Mouse (Mus musculus): ENCODE results near the gene Fgfr2. TPM values are rescaled to one million over a fixed set of nuclear protein-coding genes. Genes with fewer than 3 reads are reported as not detected.

Gene Fgfr2
- polyA plus RNA-seq, 1 experiment from 2014 or later = 137 TPM

- H3K27me3 ChIP-seq = no peaks in the 10 kb centered on the region
- ATAC-seq (ENCODE audit: insufficient number of reproducible peaks, low FRiP score, low TSS enrichment, low read depth) = no peak
- 22% methylated on average over 6 of the region's 6 CpGs for WGBS
- no peaks in the 10 kb centered on the region for H3K36me3 ChIP-seq
- H3K9me3 ChIP-seq (replicated peaks) = no peaks in the 10 kb centered on the region
- no peak overlapping the region for H3K9ac ChIP-seq
- no peak overlapping the region for H3K4me3 ChIP-seq (replicated peaks)
- no peak overlapping the region for H3K27ac ChIP-seq (replicated peaks)
- H3K4me1 ChIP-seq = no peaks in the 10 kb centered on the region
- H3K4me2 ChIP-seq (replicated peaks) = no peak overlapping the region
Measured at GRCm38 (mm10) chr7:131989056-131989455, 1134.1 kb downstream of the Fgfr2 start.

DNA sequence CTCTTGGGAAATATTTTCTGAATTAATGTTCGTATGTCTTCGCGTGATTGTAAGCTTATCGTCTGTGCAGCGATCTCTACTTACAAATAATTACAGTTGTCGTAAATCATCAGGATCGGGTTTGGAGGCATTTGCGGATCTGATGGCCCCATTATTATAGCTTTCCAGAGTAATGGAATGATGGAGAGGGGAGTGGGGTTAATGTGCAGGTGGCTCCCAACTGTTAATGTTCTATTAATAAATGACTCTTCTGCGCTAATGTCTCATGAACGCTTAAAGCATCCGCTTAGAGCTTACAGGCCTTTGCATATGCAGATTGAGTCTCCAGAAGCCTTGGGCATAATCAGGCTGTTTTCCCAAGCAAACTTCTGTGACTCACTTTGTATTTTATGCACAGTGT lies 1144.5 kb downstream of the Fgfr2 start:
- Histone ChIP-seq H3K4me1 (no peaks in the 10 kb centered on the region), H3K36me3 (no peaks in the 10 kb centered on the region), H3K9me3 (replicated peaks) (no peaks in the 10 kb centered on the region), H3K27me3 (peaks cover 4% of the 10 kb centered on the region; the same call in 1 of the 2 replicates), H3K4me2 (replicated peaks) (no peak overlapping the region), H3K27ac (replicated peaks) (no peak overlapping the region), H3K9ac (no peak overlapping the region), H3K4me3 (replicated peaks) (no peak overlapping the region)
- ATAC-seq (ENCODE audit: insufficient number of reproducible peaks, low FRiP score, low TSS enrichment, low read depth) = no peak
- WGBS = 63% methylated on average over 11 of the region's 11 CpGs

GRCm38 (mm10) chr7:131975867-131976266 lies 1147.3 kb downstream of the Fgfr2 start:
- Histone ChIP-seq H3K4me3 (replicated peaks) (no peak overlapping the region), H3K4me1 (no peaks in the 10 kb centered on the region), H3K36me3 (no peaks in the 10 kb centered on the region), H3K9me3 (replicated peaks) (no peaks in the 10 kb centered on the region), H3K4me2 (replicated peaks) (no peak overlapping the region), H3K27ac (replicated peaks) (no peak overlapping the region), H3K27me3 (peaks cover 5% of the 10 kb centered on the region; the same call in 1 of the 2 replicates), H3K9ac (no peak overlapping the region)
- ATAC-seq (ENCODE audit: insufficient number of reproducible peaks, low FRiP score, low TSS enrichment, low read depth) = no peak
- WGBS = 59% methylated on average over 6 of the region's 6 CpGs

- Histone ChIP-seq H3K9ac (no peak overlapping the region), H3K27me3 (peaks cover 54% of the 10 kb centered on the region), H3K36me3 (no peaks in the 10 kb centered on the region), H3K4me2 (replicated peaks) (no peak overlapping the region), H3K27ac (replicated peaks) (no peak overlapping the region), H3K4me1 (peaks cover 11% of the 10 kb centered on the region), H3K9me3 (replicated peaks) (no peaks in the 10 kb centered on the region), H3K4me3 (replicated peaks) (no peak overlapping the region)
- no peak for ATAC-seq (ENCODE audit: insufficient number of reproducible peaks, low FRiP score, low TSS enrichment, low read depth)
- 48% methylated on average over 3 of the region's 3 CpGs for WGBS
Measured at GRCm38 (mm10) chr7:131970255-131970654, 1152.9 kb downstream of the Fgfr2 start.

GRCm38 (mm10) chr7:131966916-131967494 lies 1156.1 kb downstream of the Fgfr2 start:
- Histone ChIP-seq H3K27ac (replicated peaks) (no peak overlapping the region), H3K9ac (no peak overlapping the region), H3K4me3 (replicated peaks) (peak overlapping the region; percentile 18), H3K36me3 (no peaks in the 10 kb centered on the region), H3K4me2 (replicated peaks) (peak overlapping the region; percentile 39), H3K27me3 (peaks cover 69% of the 10 kb centered on the region), H3K9me3 (replicated peaks) (no peaks in the 10 kb centered on the region), H3K4me1 (peaks cover 11% of the 10 kb centered on the region)
- ATAC-seq (ENCODE audit: insufficient number of reproducible peaks, low FRiP score, low TSS enrichment, low read depth) = no peak
- WGBS = 8% methylated on average over 56 of the region's 57 CpGs

DNA sequence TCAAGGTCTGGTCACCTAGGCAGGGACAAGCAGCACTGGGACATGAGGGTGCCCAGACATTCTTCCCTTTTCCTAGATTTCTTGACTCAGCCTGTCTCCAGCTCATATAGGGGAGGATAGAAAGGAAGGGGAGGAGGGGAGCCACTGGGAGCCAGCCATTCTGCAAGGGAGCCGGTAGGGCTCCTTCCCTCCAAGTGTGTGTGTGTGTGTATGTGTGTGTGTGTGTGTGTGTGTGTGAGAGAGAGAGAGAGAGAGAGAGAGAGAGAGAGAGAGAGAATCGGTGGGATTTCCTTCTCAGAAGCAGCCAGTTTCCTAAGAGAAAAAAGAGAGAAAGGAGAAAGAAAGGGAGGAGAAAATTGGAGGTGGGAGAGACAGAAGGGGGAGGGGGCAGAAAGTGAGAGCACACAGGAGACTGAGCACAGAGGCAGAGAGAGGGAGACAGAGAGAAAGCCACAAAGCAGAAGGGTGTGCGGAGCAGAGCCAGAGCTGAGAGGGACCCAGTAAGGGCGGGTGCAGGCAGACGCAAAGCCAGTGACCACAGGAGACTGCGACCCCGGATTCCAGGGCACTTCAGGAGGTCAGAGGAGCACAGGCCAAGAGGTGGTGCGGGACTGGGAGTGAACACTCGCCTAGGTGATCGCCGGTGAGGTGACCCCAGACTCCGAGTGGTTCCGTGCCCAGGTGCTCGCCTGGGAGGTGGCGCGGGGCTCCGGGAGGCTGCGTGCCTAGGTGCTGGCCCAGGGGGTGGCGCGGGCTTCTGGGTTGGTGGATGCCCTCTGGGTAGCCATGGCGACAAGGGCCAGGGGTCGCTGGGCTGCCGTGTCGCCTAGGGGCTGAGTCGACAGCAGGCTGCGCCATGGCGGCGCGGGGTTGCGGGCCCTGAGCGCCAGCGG lies 1156.9 kb downstream of the Fgfr2 start, which contains the start of gene Gpr26:
Gene Gpr26, plus strand, starts transcription at position 438 of the 893 bp plus-strand sequence.
- H3K27ac ChIP-seq (replicated peaks) = no peak within 1 kb of the TSS
- H3K27me3 ChIP-seq = peaks cover 69% of the 10 kb centered on the region
- H3K4me2 ChIP-seq (replicated peaks) = peak within 1 kb of the TSS; percentile 39
- H3K9me3 ChIP-seq (replicated peaks) = no peaks in the 10 kb centered on the region
- H3K9ac ChIP-seq = no peak within 1 kb of the TSS
- H3K4me1 ChIP-seq = peaks cover 11% of the 10 kb centered on the region
- peak; percentile 44; the same call in 1 of the 2 replicates for ATAC-seq (ENCODE audit: insufficient number of reproducible peaks, low FRiP score, low TSS enrichment, low read depth)
- peak within 1 kb of the TSS; percentile 18 for H3K4me3 ChIP-seq (replicated peaks)
- 2% methylated on average over 30 of the region's 32 CpGs for WGBS
- H3K36me3 ChIP-seq = no peaks in the 10 kb centered on the region

DNA sequence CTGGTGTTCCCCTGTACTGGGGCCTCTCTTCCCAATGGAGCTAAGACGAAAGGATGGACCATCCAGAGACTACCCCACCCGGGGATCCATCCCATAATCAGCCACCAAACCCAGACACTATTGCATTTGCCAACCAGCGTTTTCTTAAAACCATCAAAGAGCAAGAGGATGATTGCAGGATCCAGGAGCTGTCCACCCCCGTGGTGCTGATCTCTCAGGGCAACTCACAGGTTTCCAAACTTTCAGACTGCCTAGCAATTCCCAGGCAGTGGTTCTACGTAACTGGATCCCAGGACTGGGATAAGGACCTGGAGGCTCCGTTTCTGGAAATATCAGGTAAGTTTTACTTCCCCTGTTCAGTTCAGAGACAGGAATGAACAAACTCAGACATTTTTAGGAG lies 1162.6 kb downstream of the Fgfr2 start:
- no peaks in the 10 kb centered on the region for H3K4me1 ChIP-seq
- WGBS = 19% methylated on average over 6 of the region's 6 CpGs
- no peaks in the 10 kb centered on the region for H3K9me3 ChIP-seq (replicated peaks)
- no peak overlapping the region for H3K4me2 ChIP-seq (replicated peaks)
- no peaks in the 10 kb centered on the region for H3K36me3 ChIP-seq
- ATAC-seq (ENCODE audit: insufficient number of reproducible peaks, low FRiP score, low TSS enrichment, low read depth) = no peak
- peaks cover 18% of the 10 kb centered on the region for H3K27me3 ChIP-seq
- H3K4me3 ChIP-seq (replicated peaks) = no peak overlapping the region
- no peak overlapping the region for H3K9ac ChIP-seq
- no peak overlapping the region for H3K27ac ChIP-seq (replicated peaks)

- no peaks in the 10 kb centered on the region for H3K4me1 ChIP-seq
- no peak overlapping the region for H3K9ac ChIP-seq
- no peak overlapping the region for H3K27ac ChIP-seq (replicated peaks)
- 50% methylated on average over 1 of the region's 1 CpGs for WGBS
- H3K36me3 ChIP-seq = no peaks in the 10 kb centered on the region
- ATAC-seq (ENCODE audit: insufficient number of reproducible peaks, low FRiP score, low TSS enrichment, low read depth) = no peak
- no peak overlapping the region for H3K4me2 ChIP-seq (replicated peaks)
- 0 out of 2 replicates have a peak, but pooled peaks cover 6% of the 10 kb centered on the region for H3K27me3 ChIP-seq
- H3K4me3 ChIP-seq (replicated peaks) = no peak overlapping the region
- no peaks in the 10 kb centered on the region for H3K9me3 ChIP-seq (replicated peaks)
Measured at GRCm38 (mm10) chr7:131958705-131959104, 1164.4 kb downstream of the Fgfr2 start.

- H3K9me3 ChIP-seq (replicated peaks) = no peaks in the 10 kb centered on the region
- no peak overlapping the region for H3K4me2 ChIP-seq (replicated peaks)
- no peaks in the 10 kb centered on the region for H3K4me1 ChIP-seq
- no peak for ATAC-seq (ENCODE audit: insufficient number of reproducible peaks, low FRiP score, low TSS enrichment, low read depth)
- 47% methylated on average over 3 of the region's 3 CpGs for WGBS
- no peak overlapping the region for H3K9ac ChIP-seq
- no peak overlapping the region for H3K27ac ChIP-seq (replicated peaks)
- H3K36me3 ChIP-seq = no peaks in the 10 kb centered on the region
- no peak overlapping the region for H3K4me3 ChIP-seq (replicated peaks)
- H3K27me3 ChIP-seq = peaks cover 7% of the 10 kb centered on the region
Measured at GRCm38 (mm10) chr7:131953402-131953801, 1169.7 kb downstream of the Fgfr2 start.

GRCm38 (mm10) chr7:131951131-131951530 lies 1172.0 kb downstream of the Fgfr2 start:
- no peak overlapping the region for H3K4me2 ChIP-seq (replicated peaks)
- H3K4me1 ChIP-seq = no peaks in the 10 kb centered on the region
- no peak overlapping the region for H3K4me3 ChIP-seq (replicated peaks)
- no peak overlapping the region for H3K9ac ChIP-seq
- ATAC-seq (ENCODE audit: insufficient number of reproducible peaks, low FRiP score, low TSS enrichment, low read depth) = no peak
- no peaks in the 10 kb centered on the region for H3K9me3 ChIP-seq (replicated peaks)
- 60% methylated on average over 5 of the region's 5 CpGs for WGBS
- peaks cover 7% of the 10 kb centered on the region for H3K27me3 ChIP-seq
- H3K36me3 ChIP-seq = no peaks in the 10 kb centered on the region
- no peak overlapping the region for H3K27ac ChIP-seq (replicated peaks)

- no peak overlapping the region for H3K27ac ChIP-seq (replicated peaks)
- no peak overlapping the region for H3K4me3 ChIP-seq (replicated peaks)
- no peak overlapping the region for H3K9ac ChIP-seq
- H3K4me1 ChIP-seq = no peaks in the 10 kb centered on the region
- no peaks in the 10 kb centered on the region for H3K36me3 ChIP-seq
- no peak overlapping the region for H3K4me2 ChIP-seq (replicated peaks)
- no peaks in the 10 kb centered on the region for H3K9me3 ChIP-seq (replicated peaks)
- WGBS = 75% methylated on average over 3 of the region's 3 CpGs
- H3K27me3 ChIP-seq = no peaks in the 10 kb centered on the region
- ATAC-seq (ENCODE audit: insufficient number of reproducible peaks, low FRiP score, low TSS enrichment, low read depth) = no peak
Measured at GRCm38 (mm10) chr7:131937611-131938010, 1185.5 kb downstream of the Fgfr2 start.

All from embryonic facial prominence, embryonic 15.5 days (tissue).